ENCODE assay signal across 8 mouse cellular contexts in the genomic region with DNA sequence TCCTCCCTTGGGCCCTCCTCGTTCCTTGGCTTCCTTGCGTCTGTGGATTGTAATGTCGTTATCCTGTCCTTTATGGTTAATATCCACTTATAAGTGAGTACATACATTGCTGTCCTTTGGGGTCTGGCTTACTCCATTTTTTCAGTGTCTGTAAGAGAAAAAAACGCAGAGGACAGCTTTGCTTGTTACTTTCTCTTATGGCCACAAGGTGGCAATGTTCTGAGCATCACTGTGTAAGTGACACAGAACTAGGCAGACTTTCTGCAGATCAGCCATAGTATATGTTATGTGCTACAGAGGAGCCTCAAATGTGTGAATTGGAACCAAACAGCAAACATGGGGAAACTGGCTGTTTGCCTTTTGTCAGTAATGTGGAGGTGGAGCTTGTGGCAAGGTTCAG. TPM values are rescaled to one million over a fixed set of nuclear protein-coding genes. Genes with fewer than 3 reads are reported as not detected.
DNase-seq lines count a peak whose midpoint lies in the region; ATAC-seq and TF ChIP-seq lines count a peak whose summit lies in the region.

No protein-coding gene starts in this region.

- H3K9ac ChIP-seq in heart, adult 2 months (ENCODE audit: low read depth, low read length), result no peak overlapping the region
- no peak overlapping the region for H3K9ac ChIP-seq in heart, embryonic 12.5 days
- no peak overlapping the region for H3K9ac ChIP-seq in forebrain, embryonic 13.5 days

- ATAC-seq in heart, embryonic 12.5 days (ENCODE audit: insufficient number of reproducible peaks, low FRiP score), result no peak
- ATAC-seq in forebrain, embryonic 13.5 days, result peak; percentile 61
- peak; percentile 68 for ATAC-seq in megakaryocyte progenitor cell, adult 5-6 weeks (replicated peaks; ENCODE audit: poor library complexity)

- no peak for DNase-seq in heart, adult 2 months
- peak; percentile 51 for DNase-seq in ES-CJ7 (ENCODE audit: low read depth, low spot score)
- no peak for DNase-seq in spleen, postnatal 4 days (ENCODE audit: low spot score in 2 of 2)
- no peak for DNase-seq in B cell, adult 2 months
- DNase-seq in cerebellum, adult 11 months, result no peak

- TF ChIP-seq EP300 in heart, adult 2 months (IDR thresholded peaks at IDR 0.05; ENCODE audit: insufficient read depth, low read depth, low read length), result no peak

- no peak for TF ChIP-seq POLR2A in heart, adult 2 months (IDR thresholded peaks at IDR 0.05; ENCODE audit: insufficient read depth, low read depth, low read length)

- H3K4me1 ChIP-seq in heart, adult 2 months (ENCODE audit: control insufficient read depth, insufficient read depth, low read length), result no peaks in the 10 kb centered on the region
- peaks cover 3% of the 10 kb centered on the region; the same call in 1 of the 2 replicates for H3K4me1 ChIP-seq in heart, embryonic 12.5 days (replicated peaks)
- peaks cover 13% of the 10 kb centered on the region for H3K4me1 ChIP-seq in forebrain, embryonic 13.5 days

- no peaks in the 10 kb centered on the region for H3K27me3 ChIP-seq in heart, adult 2 months (ENCODE audit: control insufficient read depth, insufficient read depth, low read length)
- peaks cover 10% of the 10 kb centered on the region for H3K27me3 ChIP-seq in heart, embryonic 12.5 days (replicated peaks)
- peaks cover 26% of the 10 kb centered on the region for H3K27me3 ChIP-seq in forebrain, embryonic 13.5 days

- WGBS in heart, adult 2 months, result 25% methylated on average over 4 of the region's 4 CpGs
- WGBS in heart, embryonic 12.5 days, result 28% methylated on average over 4 of the region's 4 CpGs
- WGBS in forebrain, embryonic 13.5 days, result 37% methylated on average over 4 of the region's 4 CpGs

- no peak overlapping the region for H3K4me3 ChIP-seq in heart, adult 2 months
- H3K4me3 ChIP-seq in heart, embryonic 12.5 days, result no peak overlapping the region
- no peak overlapping the region for H3K4me3 ChIP-seq in forebrain, embryonic 13.5 days

- H3K36me3 ChIP-seq in heart, adult 2 months (ENCODE audit: control insufficient read depth, insufficient read depth, low read length), result no peaks in the 10 kb centered on the region
- no peaks in the 10 kb centered on the region for H3K36me3 ChIP-seq in heart, embryonic 12.5 days
- no peaks in the 10 kb centered on the region for H3K36me3 ChIP-seq in forebrain, embryonic 13.5 days (ENCODE audit: poor library complexity, severe bottlenecking)

- H3K79me2 ChIP-seq in heart, adult 2 months (replicated peaks; ENCODE audit: control insufficient read depth, insufficient read depth, low read length), result no peaks in the 10 kb centered on the region

- H3K9me3 ChIP-seq in heart, embryonic 12.5 days (replicated peaks), result no peaks in the 10 kb centered on the region
- no peaks in the 10 kb centered on the region; the same call in 1 of the 2 replicates for H3K9me3 ChIP-seq in forebrain, embryonic 13.5 days (replicated peaks)

- intact Hi-C loops in heart, adult 2 months (cut with DNase I), result loop anchor here (2.0 kb wide), 1 partner anchor 163 kb away; no protein-coding TSS in a partner anchor

- H3K27ac ChIP-seq in heart, adult 2 months, result no peak overlapping the region
- H3K27ac ChIP-seq in heart, embryonic 12.5 days (ENCODE audit: poor library complexity, severe bottlenecking), result no peak overlapping the region
- H3K27ac ChIP-seq in forebrain, embryonic 13.5 days, result no peak overlapping the region

- TF ChIP-seq CTCF in heart, adult 2 months (IDR thresholded peaks at IDR 0.05), result peak; percentile 83

- H3K4me2 ChIP-seq in heart, embryonic 12.5 days, result no peak overlapping the region
- H3K4me2 ChIP-seq in forebrain, embryonic 13.5 days, result no peak overlapping the region

RNA-seq across cellular contexts. Expression of gene Dchs2, which starts 17.6 kb away (rescaled TPM):
- under 1 TPM; 0.52 to 0.80 TPM for total RNA-seq in heart, adult 2 months (2021)
- polyA plus RNA-seq in heart, adult 2 months (2012; rRNA removed), result 0.14 and 0.23 TPM in 2 replicates
- polyA plus RNA-seq in heart, embryonic 12.5 days (2016; fragmentation: Nextera tagmentation; extraction: Ambion mirVana), result 0.11 and 0.15 TPM in 2 replicates
- 0.12 and 0.13 TPM in 2 replicates for polyA plus RNA-seq in forebrain, embryonic 13.5 days (2015; fragmentation: Nextera tagmentation; extraction: Ambion mirVana)
- not detected in 2 replicates for total RNA-seq in megakaryocyte progenitor cell, adult 5-6 weeks (2015)
- total RNA-seq in megakaryocyte progenitor cell, adult 5-6 weeks (2017), result not detected in 2 replicates

RNA-seq across cellular contexts. Expression of gene Plrg1, which starts 54.8 kb away (rescaled TPM):
- total RNA-seq in heart, adult 2 months (2021), result 10 to 100 TPM; 25.6 to 27.5 TPM
- 24.4 and 40.7 TPM in 2 replicates for polyA plus RNA-seq in heart, adult 2 months (2012; rRNA removed)
- polyA plus RNA-seq in heart, embryonic 12.5 days (2016; fragmentation: Nextera tagmentation; extraction: Ambion mirVana), result 59.3 and 60.3 TPM in 2 replicates
- 121 and 123 TPM in 2 replicates for polyA plus RNA-seq in forebrain, embryonic 13.5 days (2015; fragmentation: Nextera tagmentation; extraction: Ambion mirVana)
- total RNA-seq in megakaryocyte progenitor cell, adult 5-6 weeks (2015), result 42.4 and 51.2 TPM in 2 replicates
- 81.3 and 83.9 TPM in 2 replicates for total RNA-seq in megakaryocyte progenitor cell, adult 5-6 weeks (2017)
